Mouse (Mus musculus): Measurements from ENCODE around the gene Rhoa. TPM values are rescaled to one million over a fixed set of nuclear protein-coding genes. Genes with fewer than 3 reads are reported as not detected.

The Rhoa gene
- polyA plus RNA-seq, 1 experiment from 2014 or later: 282 TPM

GRCm38 (mm10) chr9:108379294-108379693 lies 73.4 kb downstream of the Rhoa start:
- H3K27me3 ChIP-seq (replicated peaks; ENCODE audit: control insufficient read depth, insufficient read depth, low read length): no peaks in the 10 kb centered on the region
- 81% methylated on average over 4 of the region's 4 CpGs for WGBS
- H3K4me2 ChIP-seq (ENCODE audit: low read length): no peak overlapping the region
- H3K9ac ChIP-seq (replicated peaks; ENCODE audit: low read depth, low read length): no peak overlapping the region
- no peak for ATAC-seq
- H3K4me3 ChIP-seq (replicated peaks; ENCODE audit: low read length): no peak overlapping the region
- no peaks in the 10 kb centered on the region for H3K4me1 ChIP-seq (replicated peaks; ENCODE audit: control insufficient read depth, insufficient read depth, low read length)
- peaks cover 50% of the 10 kb centered on the region for H3K36me3 ChIP-seq (ENCODE audit: control insufficient read depth, insufficient read depth)
- no peak overlapping the region for H3K27ac ChIP-seq (ENCODE audit: low read length)
- no peaks in the 10 kb centered on the region for H3K9me3 ChIP-seq (ENCODE audit: control insufficient read depth, low read length)

GRCm38 (mm10) chr9:108381382-108381781 lies 75.5 kb downstream of the Rhoa start:
- H3K9me3 ChIP-seq (ENCODE audit: control insufficient read depth, low read length): no peaks in the 10 kb centered on the region
- no peak overlapping the region for H3K4me3 ChIP-seq (replicated peaks; ENCODE audit: low read length)
- no peak for ATAC-seq
- no peaks in the 10 kb centered on the region for H3K27me3 ChIP-seq (replicated peaks; ENCODE audit: control insufficient read depth, insufficient read depth, low read length)
- H3K4me2 ChIP-seq (ENCODE audit: low read length): no peak overlapping the region
- H3K36me3 ChIP-seq (ENCODE audit: control insufficient read depth, insufficient read depth): peaks cover 55% of the 10 kb centered on the region
- H3K4me1 ChIP-seq (replicated peaks; ENCODE audit: control insufficient read depth, insufficient read depth, low read length): no peaks in the 10 kb centered on the region
- no peak overlapping the region for H3K27ac ChIP-seq (ENCODE audit: low read length)
- no peak overlapping the region for H3K9ac ChIP-seq (replicated peaks; ENCODE audit: low read depth, low read length)
- WGBS: 92% methylated on average over 9 of the region's 9 CpGs

GRCm38 (mm10) chr9:108385006-108385405 lies 79.1 kb downstream of the Rhoa start:
- Histone ChIP-seq H3K9ac (replicated peaks; ENCODE audit: low read depth, low read length) (no peak overlapping the region), H3K4me3 (replicated peaks; ENCODE audit: low read length) (no peak overlapping the region), H3K9me3 (ENCODE audit: control insufficient read depth, low read length) (no peaks in the 10 kb centered on the region), H3K4me1 (replicated peaks; ENCODE audit: control insufficient read depth, insufficient read depth, low read length) (no peaks in the 10 kb centered on the region), H3K4me2 (ENCODE audit: low read length) (no peak overlapping the region), H3K36me3 (ENCODE audit: control insufficient read depth, insufficient read depth) (peaks cover 50% of the 10 kb centered on the region), H3K27me3 (replicated peaks; ENCODE audit: control insufficient read depth, insufficient read depth, low read length) (no peaks in the 10 kb centered on the region), H3K27ac (ENCODE audit: low read length) (no peak overlapping the region)
- no peak for ATAC-seq
- 82% methylated on average over 7 of the region's 7 CpGs for WGBS

GRCm38 (mm10) chr9:108386816-108387215 lies 80.9 kb downstream of the Rhoa start:
- Histone ChIP-seq H3K4me3 (replicated peaks; ENCODE audit: low read length) (no peak overlapping the region), H3K4me1 (replicated peaks; ENCODE audit: control insufficient read depth, insufficient read depth, low read length) (no peaks in the 10 kb centered on the region), H3K27me3 (replicated peaks; ENCODE audit: control insufficient read depth, insufficient read depth, low read length) (no peaks in the 10 kb centered on the region), H3K4me2 (ENCODE audit: low read length) (no peak overlapping the region), H3K27ac (ENCODE audit: low read length) (no peak overlapping the region), H3K36me3 (ENCODE audit: control insufficient read depth, insufficient read depth) (peaks cover 48% of the 10 kb centered on the region), H3K9ac (replicated peaks; ENCODE audit: low read depth, low read length) (no peak overlapping the region), H3K9me3 (ENCODE audit: control insufficient read depth, low read length) (no peaks in the 10 kb centered on the region)
- ATAC-seq: no peak
- WGBS: 91% methylated on average over 4 of the region's 4 CpGs

Other genes starting within 250 kb of the Rhoa start
- not detected in 2 replicates for gene Mst1, start 225.7 kb upstream of the Rhoa start, polyA plus RNA-seq (2015; fragmentation: Nextera tagmentation; extraction: Ambion mirVana)
- gene Rnf123, start 222.8 kb upstream of the Rhoa start, polyA plus RNA-seq (2015; fragmentation: Nextera tagmentation; extraction: Ambion mirVana): 44.5 and 53.1 TPM in 2 replicates
- gene Apeh, start 211.5 kb upstream of the Rhoa start, polyA plus RNA-seq (2015; fragmentation: Nextera tagmentation; extraction: Ambion mirVana): 41.3 and 46.2 TPM in 2 replicates
- gene Bsn, start 115.7 kb upstream of the Rhoa start, polyA plus RNA-seq (2015; fragmentation: Nextera tagmentation; extraction: Ambion mirVana): 7.0 and 8.5 TPM in 2 replicates
- gene Dag1, start 42.2 kb upstream of the Rhoa start, polyA plus RNA-seq (2015; fragmentation: Nextera tagmentation; extraction: Ambion mirVana): 56.3 and 57.9 TPM in 2 replicates
- 139 and 158 TPM in 2 replicates for gene Nicn1, start 15.7 kb upstream of the Rhoa start, polyA plus RNA-seq (2015; fragmentation: Nextera tagmentation; extraction: Ambion mirVana)
- gene Amt, start 9.3 kb upstream of the Rhoa start, polyA plus RNA-seq (2015; fragmentation: Nextera tagmentation; extraction: Ambion mirVana): 22.3 and 23.8 TPM in 2 replicates
- gene Tcta, start within 50 bp of the Rhoa start, polyA plus RNA-seq (2015; fragmentation: Nextera tagmentation; extraction: Ambion mirVana): 34.3 and 37.6 TPM in 2 replicates
- gene Gpx1, start 32.8 kb downstream of the Rhoa start, polyA plus RNA-seq (2015; fragmentation: Nextera tagmentation; extraction: Ambion mirVana): 369 and 398 TPM in 2 replicates
- 146 and 163 TPM in 2 replicates for gene Usp4, start 41.7 kb downstream of the Rhoa start, polyA plus RNA-seq (2015; fragmentation: Nextera tagmentation; extraction: Ambion mirVana)
- 2.0 and 2.2 TPM in 2 replicates for gene 1700102P08Rik, start 86.7 kb downstream of the Rhoa start, polyA plus RNA-seq (2015; fragmentation: Nextera tagmentation; extraction: Ambion mirVana)
- 0.96 and 0.99 TPM in 2 replicates for gene Ccdc36, start 122.4 kb downstream of the Rhoa start, polyA plus RNA-seq (2015; fragmentation: Nextera tagmentation; extraction: Ambion mirVana)
- not detected in 2 replicates for gene BC048562, start 130.4 kb downstream of the Rhoa start, polyA plus RNA-seq (2015; fragmentation: Nextera tagmentation; extraction: Ambion mirVana)
- 61.4 and 68.7 TPM in 2 replicates for gene Ccdc71, start 154.4 kb downstream of the Rhoa start, polyA plus RNA-seq (2015; fragmentation: Nextera tagmentation; extraction: Ambion mirVana)
- gene Klhdc8b, start 155.5 kb downstream of the Rhoa start, polyA plus RNA-seq (2015; fragmentation: Nextera tagmentation; extraction: Ambion mirVana): 42.6 and 55.6 TPM in 2 replicates
- gene Lamb2, start 173.6 kb downstream of the Rhoa start, polyA plus RNA-seq (2015; fragmentation: Nextera tagmentation; extraction: Ambion mirVana): 17.6 and 23.4 TPM in 2 replicates
- gene Usp19, start 184.5 kb downstream of the Rhoa start, polyA plus RNA-seq (2015; fragmentation: Nextera tagmentation; extraction: Ambion mirVana): 85.9 and 91.5 TPM in 2 replicates
- gene Qars, start 201.6 kb downstream of the Rhoa start, polyA plus RNA-seq (2015; fragmentation: Nextera tagmentation; extraction: Ambion mirVana): 69.1 and 71.5 TPM in 2 replicates
- gene Qrich1, start 210.7 kb downstream of the Rhoa start, polyA plus RNA-seq (2015; fragmentation: Nextera tagmentation; extraction: Ambion mirVana): 152 and 164 TPM in 2 replicates